Mouse (Mus musculus): ENCODE results near the gene Prmt2.

- no peak for TF ChIP-seq CTCF (IDR thresholded peaks at IDR 0.05; ENCODE audit: low read depth)
- no peak for TF ChIP-seq EP300 (optimal IDR thresholded peaks at IDR 0.05)
Observed at GRCm38 (mm10) chr10:76174899-76175298, 62.8 kb downstream of the Prmt2 start.

All from stomach, postnatal 0 days (tissue).